Mouse (Mus musculus) hindbrain, embryonic 11.5 days (tissue): ENCODE measurements at regions not wholly inside any gene's neighbourhood (a gene's known extent, or its start where the extent isn't known, plus 50 kb on each side); places are given as distances from the start of the nearest gene placed in this dataset.
A peak's percentile ranks its signal among the peaks of the same experiment; 100 is the strongest.

Experiments used
- ATAC-seq: fragments of 200-750 bp; cut with Nextera tagmentation; 2 replicates; pipeline ENCODE4 v1.8.0; 2017; ENCODE audit warnings: mild to moderate bottlenecking, moderate TSS enrichment, moderate library complexity; ENCODE audit not compliant: low FRiP score
- DNase-seq: peaks from one replicate; pipeline ENCODE4 v3.0.0-alpha.2; 2015; ENCODE audit warnings: low spot score
- H3K27ac ChIP-seq: fragments of 300-500 bp; sonication (generic); 2 replicates; pipeline ENCODE4 v1.5.1; 2014; ENCODE audit warnings: mild to moderate bottlenecking, low read depth, low read length
- H3K27me3 ChIP-seq: fragments of 300-500 bp; sonication (generic); 2 replicates; pipeline ENCODE4 v1.6.1; 2014; ENCODE audit warnings: mild to moderate bottlenecking, low read length, moderate library complexity, mixed read lengths; ENCODE audit not compliant: control insufficient read depth, insufficient read depth
- H3K36me3 ChIP-seq: fragments of 300-500 bp; sonication (generic); 2 replicates; pipeline ENCODE4 v1.6.1; 2014; ENCODE audit warnings: mild to moderate bottlenecking, low read length, moderate library complexity, mixed read lengths; ENCODE audit not compliant: control insufficient read depth, insufficient read depth
- H3K4me1 ChIP-seq: fragments of 300-500 bp; sonication (generic); replicated peaks from 2 replicates; pipeline ENCODE4 v1.6.1; 2014; ENCODE audit warnings: low read length, mixed read lengths; ENCODE audit not compliant: control insufficient read depth, insufficient read depth
- H3K4me2 ChIP-seq: fragments of 300-500 bp; sonication (generic); replicated peaks from 2 replicates; pipeline ENCODE4 v1.6.1; 2014; ENCODE audit warnings: mild to moderate bottlenecking, low read depth, low read length
- H3K4me3 ChIP-seq: fragments of 300-500 bp; sonication (generic); 2 replicates; pipeline ENCODE4 v1.5.1; 2014; ENCODE audit warnings: low read depth, low read length
- H3K9ac ChIP-seq: fragments of 300-500 bp; sonication (generic); 2 replicates; pipeline ENCODE4 v1.6.1; 2014; ENCODE audit warnings: low read depth, low read length
- H3K9me3 ChIP-seq: fragments of 300-500 bp; sonication (generic); 2 replicates; pipeline ENCODE4 v1.6.1; 2016; ENCODE audit warnings: low read length; ENCODE audit not compliant: control insufficient read depth
- WGBS: fragments of 180-500 bp; shearing (Covaris S2); extraction: QIAGEN DNeasy Blood & Tissue Kit; methylation state at CpG from one replicate; pipeline ENCODE4 v1.1.7; 2014; 5-methylcytosine and 5-hydroxymethylcytosine counted together

DNA sequence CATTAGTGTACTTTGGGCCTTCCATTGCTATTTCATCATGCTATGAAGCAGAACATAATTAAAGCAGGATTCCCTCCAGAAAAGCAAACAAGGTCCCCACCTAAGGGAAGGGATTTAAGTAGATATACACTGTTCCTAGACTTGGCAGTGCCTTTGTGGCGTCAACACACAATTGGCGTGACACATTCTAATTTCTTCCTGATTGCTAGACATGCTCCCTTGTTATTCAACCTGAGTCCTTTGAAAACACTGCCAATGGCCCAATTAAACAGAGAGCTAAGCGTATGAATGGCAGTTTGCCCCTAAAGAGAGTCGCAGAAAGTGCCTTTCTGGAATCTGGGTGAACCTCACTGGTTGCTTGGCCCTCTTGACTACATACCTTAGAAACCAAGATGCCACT, 60.3 kb upstream of the Kdm8 start:
- Histone ChIP-seq H3K9me3 (no peaks in the 10 kb centered on the region), H3K27me3 (no peaks in the 10 kb centered on the region), H3K4me2 (no peak overlapping the region), H3K27ac (no peak overlapping the region), H3K9ac (no peak overlapping the region), H3K4me1 (no peaks in the 10 kb centered on the region), H3K4me3 (no peak overlapping the region), H3K36me3 (no peaks in the 10 kb centered on the region)
- DNase-seq (no peak), ATAC-seq (no peak)
- WGBS, result 83% methylated on average over 4 of the region's 4 CpGs

DNA sequence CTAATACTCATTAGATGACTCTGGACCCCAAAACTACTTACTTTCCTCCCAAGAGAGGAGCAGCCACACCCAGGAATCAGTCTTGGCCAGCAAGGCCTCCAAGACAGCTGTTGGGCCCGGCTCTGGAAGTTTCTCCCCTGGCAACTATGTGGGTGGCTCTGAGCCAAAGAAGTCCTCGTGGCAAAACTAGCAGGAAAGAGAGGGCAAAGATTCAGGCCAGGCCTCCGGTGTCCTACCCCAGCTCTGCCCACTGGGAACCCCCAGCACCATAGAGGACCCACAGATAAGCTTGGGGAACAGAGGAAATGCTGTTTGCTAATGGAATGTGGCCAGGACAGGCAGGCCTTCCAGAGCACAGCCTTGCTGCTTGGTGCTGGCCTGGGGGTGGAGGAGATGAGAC, 51.9 kb upstream of the Kdm8 start:
- peak; percentile 27 for DNase-seq
- 81% methylated on average over 3 of the region's 3 CpGs for WGBS
- no peak for ATAC-seq
- Histone ChIP-seq H3K27me3 (no peaks in the 10 kb centered on the region; the same call in 1 of the 2 replicates), H3K27ac (no peak overlapping the region), H3K9ac (no peak overlapping the region), H3K9me3 (no peaks in the 10 kb centered on the region), H3K4me1 (no peaks in the 10 kb centered on the region; the same call in 1 of the 2 replicates), H3K36me3 (no peaks in the 10 kb centered on the region), H3K4me2 (no peak overlapping the region), H3K4me3 (no peak overlapping the region)

DNA sequence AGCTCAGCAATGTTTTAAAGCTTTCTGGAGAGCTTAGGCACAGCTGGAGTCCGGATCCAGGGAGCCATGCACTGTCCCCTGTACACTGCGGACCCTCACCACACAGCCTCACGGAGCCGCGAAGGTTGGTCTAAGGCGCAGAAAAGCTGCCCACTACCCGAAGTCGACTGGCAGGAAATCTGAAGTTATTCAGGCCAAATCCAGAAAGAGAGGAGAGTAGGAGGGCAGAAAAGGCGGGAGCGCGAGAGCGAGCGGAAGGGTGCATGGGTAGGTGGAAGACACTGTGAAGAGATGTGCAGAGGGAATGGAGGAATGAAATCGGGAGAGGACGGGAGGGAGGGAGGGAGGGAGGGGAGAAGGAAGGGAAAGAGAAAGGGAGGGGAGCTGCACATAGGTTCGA, 51.2 kb upstream of the Kdm8 start:
- DNase-seq, result no peak
- Histone ChIP-seq H3K4me2 (peak overlapping the region; percentile 71), H3K27ac (0 out of 2 replicates have a peak overlapping the region, but pooled peaks have one; percentile 20), H3K4me1 (no peaks in the 10 kb centered on the region; the same call in 1 of the 2 replicates), H3K9me3 (no peaks in the 10 kb centered on the region), H3K27me3 (no peaks in the 10 kb centered on the region; the same call in 1 of the 2 replicates), H3K9ac (peak overlapping the region; percentile 61), H3K36me3 (no peaks in the 10 kb centered on the region), H3K4me3 (peak overlapping the region; percentile 34)
- ATAC-seq, result peak; percentile 72
- under 1% methylated on average over 16 of the region's 16 CpGs for WGBS

DNA sequence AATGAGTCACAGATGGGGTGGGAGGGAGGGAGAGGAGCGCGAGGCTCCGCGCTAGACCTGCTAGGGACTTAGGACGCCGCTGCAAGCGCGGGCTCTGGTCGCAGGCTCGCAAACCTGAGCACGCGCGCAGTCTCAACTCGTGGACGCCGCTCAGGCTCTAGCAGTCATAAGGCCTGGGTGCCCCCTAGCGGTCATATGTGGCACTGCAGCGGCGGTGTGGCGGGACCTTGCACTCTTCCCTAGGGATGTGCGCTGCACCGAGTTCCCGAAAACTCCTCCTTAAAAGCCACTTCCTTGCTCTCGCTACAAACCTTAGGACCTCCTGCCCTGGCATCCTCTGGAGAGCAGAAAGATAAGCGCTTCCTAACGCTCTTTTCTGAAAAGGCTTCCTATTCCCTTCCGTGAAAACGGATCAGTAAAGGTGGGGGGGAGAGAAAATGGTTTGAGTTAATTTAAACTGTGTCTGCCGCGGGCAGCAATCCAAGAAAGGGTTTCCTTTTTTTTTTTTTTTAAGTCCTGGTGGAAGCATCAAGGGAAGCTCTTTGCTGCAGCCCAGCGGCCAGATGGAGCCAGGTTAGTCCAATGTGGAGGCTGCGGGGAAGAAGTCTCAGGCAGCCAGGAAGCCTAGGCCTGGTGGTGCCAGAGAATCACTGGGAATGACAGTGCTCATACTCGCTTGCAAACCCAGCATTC, 50.7 kb upstream of the Kdm8 start:
- no peaks in the 10 kb centered on the region for H3K9me3 ChIP-seq
- peak overlapping the region; percentile 71 for H3K4me2 ChIP-seq
- peak overlapping the region; percentile 34 for H3K4me3 ChIP-seq
- peak; percentile 98 for DNase-seq
- H3K27ac ChIP-seq, result no peak overlapping the region
- under 1% methylated on average over 32 of the region's 33 CpGs for WGBS
- peak; percentile 91 for ATAC-seq
- H3K9ac ChIP-seq, result peak overlapping the region; percentile 61
- no peaks in the 10 kb centered on the region; the same call in 1 of the 2 replicates for H3K27me3 ChIP-seq
- no peaks in the 10 kb centered on the region for H3K36me3 ChIP-seq
- no peaks in the 10 kb centered on the region; the same call in 1 of the 2 replicates for H3K4me1 ChIP-seq
